Mouse (Mus musculus): Measurements from ENCODE around the gene Dnm3.

- no peak for TF ChIP-seq POLR2A (IDR thresholded peaks at IDR 0.05; ENCODE audit: low read depth, low read length)
- no peak for TF ChIP-seq CTCF (IDR thresholded peaks at IDR 0.05; ENCODE audit: extremely low read depth, insufficient read length, insufficient replicate concordance, low read depth, low read length)
Observed at GRCm38 (mm10) chr1:162356481-162356880, 121.4 kb downstream of the Dnm3 start.

Measured in small intestine, adult 2 months (tissue).